Mouse (Mus musculus): Measurements from ENCODE around the gene Cpz. TPM values are rescaled to one million over a fixed set of nuclear protein-coding genes. Genes with fewer than 3 reads are reported as not detected.
A peak's percentile ranks its signal among the peaks of the same experiment; 100 is the strongest.

Gene Cpz
- polyA plus RNA-seq, 1 experiment from 2014 or later = 0.12 TPM

GRCm38 (mm10) chr5:35556393-35556792, 30.9 kb upstream of the Cpz start:
- DNase-seq (ENCODE audit: low read depth, low spot score) = no peak

GRCm38 (mm10) chr5:35552838-35553539, 27.5 kb upstream of the Cpz start:
- ChIA-PET POLR2A (interaction anchor here (1.1 kb wide), 1 partner anchor 14 kb away, joined by 3 read pairs; no protein-coding TSS in a partner anchor), CTCF (interaction anchor here (0.8 to 1.6 kb wide), 3 partner anchors 8 to 202 kb away, joined by 3 read pairs; no protein-coding TSS in a partner anchor)
- TF ChIP-seq CTCF (IDR thresholded peaks at IDR 0.05) = no peak
- in situ Hi-C loops (cut with MboI; ENCODE audit: low pct_unique_long_range_greater_than_20kb) = no loop called here
- H3K27me3 ChIP-seq = no peaks in the 10 kb centered on the region
- DNase-seq (ENCODE audit: low read depth, low spot score) = no peak
- no peak for ATAC-seq

More at GRCm38 (mm10) chr5:35556393-35556792, 30.9 kb upstream of the Cpz start:
- no peak for ATAC-seq
- H3K27me3 ChIP-seq = no peaks in the 10 kb centered on the region
- in situ Hi-C loops (cut with MboI; ENCODE audit: low pct_unique_long_range_greater_than_20kb) = loop anchor here (5.0 kb wide), 1 partner anchor 34 kb away; no protein-coding TSS in a partner anchor
- no peak for TF ChIP-seq CTCF (IDR thresholded peaks at IDR 0.05)
- CTCF ChIA-PET = interaction anchor here (1.1 to 3.6 kb wide), 3 partner anchors 10 to 33 kb away, joined by 3 to 19 read pairs (median 3); no protein-coding TSS in a partner anchor
- POLR2A ChIA-PET = no interaction called here

- ChIA-PET CTCF (interaction anchor here (0.9 to 1.6 kb wide), 3 partner anchors 9 to 203 kb away, joined by 3 read pairs; no protein-coding TSS in a partner anchor), POLR2A (interaction anchor here (1.1 kb wide), 1 partner anchor 15 kb away, joined by 3 read pairs; no protein-coding TSS in a partner anchor)
- DNase-seq (ENCODE audit: low read depth, low spot score) (no peak), ATAC-seq (no peak)
- no peaks in the 10 kb centered on the region for H3K27me3 ChIP-seq
- TF ChIP-seq CTCF (IDR thresholded peaks at IDR 0.05) = no peak
- in situ Hi-C loops (cut with MboI; ENCODE audit: low pct_unique_long_range_greater_than_20kb) = no loop called here
Measured at GRCm38 (mm10) chr5:35551855-35552837, 26.6 kb upstream of the Cpz start.

- CTCF ChIA-PET = interaction anchor here (1.3 kb wide), 1 partner anchor 11 kb away, joined by 3 read pairs; no protein-coding TSS in a partner anchor
- no peak for TF ChIP-seq CTCF (IDR thresholded peaks at IDR 0.05)
- DNase-seq (ENCODE audit: low read depth, low spot score) (no peak), ATAC-seq (no peak)
- peaks cover 5% of the 10 kb centered on the region for H3K27me3 ChIP-seq
- in situ Hi-C loops (cut with MboI; ENCODE audit: low pct_unique_long_range_greater_than_20kb) = no loop called here
- POLR2A ChIA-PET = no interaction called here
Measured at GRCm38 (mm10) chr5:35546127-35546526, 20.6 kb upstream of the Cpz start.

- no peak for TF ChIP-seq CTCF (IDR thresholded peaks at IDR 0.05)
- ATAC-seq = no peak
- ChIA-PET POLR2A (no interaction called here), CTCF (interaction anchor here (1.0 to 1.3 kb wide), 2 partner anchors 11 to 15 kb away, joined by 3 to 4 read pairs; no protein-coding TSS in a partner anchor)
- peaks cover 5% of the 10 kb centered on the region for H3K27me3 ChIP-seq
- DNase-seq (ENCODE audit: low read depth, low spot score) = no peak
- in situ Hi-C loops (cut with MboI; ENCODE audit: low pct_unique_long_range_greater_than_20kb) = no loop called here
Measured at GRCm38 (mm10) chr5:35541059-35541790, 15.7 kb upstream of the Cpz start.

GRCm38 (mm10) chr5:35540555-35540954, 15.1 kb upstream of the Cpz start:
- CTCF ChIA-PET = interaction anchor here (1.3 kb wide), 1 partner anchor 11 kb away, joined by 4 read pairs; no protein-coding TSS in a partner anchor
- peaks cover 5% of the 10 kb centered on the region for H3K27me3 ChIP-seq
- DNase-seq (ENCODE audit: low read depth, low spot score) (no peak), ATAC-seq (no peak)
- POLR2A ChIA-PET = no interaction called here
- TF ChIP-seq CTCF (IDR thresholded peaks at IDR 0.05) = no peak
- in situ Hi-C loops (cut with MboI; ENCODE audit: low pct_unique_long_range_greater_than_20kb) = no loop called here

- DNase-seq (ENCODE audit: low read depth, low spot score) = no peak
- peaks cover 5% of the 10 kb centered on the region for H3K27me3 ChIP-seq
- TF ChIP-seq CTCF (IDR thresholded peaks at IDR 0.05) = no peak
- ATAC-seq = no peak
- in situ Hi-C loops (cut with MboI; ENCODE audit: low pct_unique_long_range_greater_than_20kb) = no loop called here
- POLR2A ChIA-PET = interaction anchor here (0.7 kb wide), 1 partner anchor 169 kb away, joined by 3 read pairs; no protein-coding TSS in a partner anchor
- CTCF ChIA-PET = no interaction called here
Measured at GRCm38 (mm10) chr5:35539576-35539975, 14.1 kb upstream of the Cpz start.

GRCm38 (mm10) chr5:35538022-35538421, 12.5 kb upstream of the Cpz start:
- ChIA-PET POLR2A (no interaction called here), CTCF (no interaction called here)
- ATAC-seq (no peak), DNase-seq (ENCODE audit: low read depth, low spot score) (no peak)
- H3K27me3 ChIP-seq = no peaks in the 10 kb centered on the region
- no peak for TF ChIP-seq CTCF (IDR thresholded peaks at IDR 0.05)
- in situ Hi-C loops (cut with MboI; ENCODE audit: low pct_unique_long_range_greater_than_20kb) = no loop called here

GRCm38 (mm10) chr5:35537474-35537873, 12.0 kb upstream of the Cpz start:
- CTCF ChIA-PET = interaction anchor here (1.6 kb wide), 2 partner anchors 14 to 22 kb away, joined by 6 to 7 read pairs; no protein-coding TSS in a partner anchor
- in situ Hi-C loops (cut with MboI; ENCODE audit: low pct_unique_long_range_greater_than_20kb) = no loop called here
- POLR2A ChIA-PET = no interaction called here
- ATAC-seq (no peak), DNase-seq (ENCODE audit: low read depth, low spot score) (no peak)
- H3K27me3 ChIP-seq = no peaks in the 10 kb centered on the region
- no peak for TF ChIP-seq CTCF (IDR thresholded peaks at IDR 0.05)

- no peak for DNase-seq (ENCODE audit: low read depth, low spot score)
- ChIA-PET POLR2A (no interaction called here), CTCF (interaction anchor here (1.0 to 1.6 kb wide), 4 partner anchors 11 to 26 kb away, joined by 3 to 7 read pairs (median 4); no protein-coding TSS in a partner anchor)
- peak; percentile 65 for TF ChIP-seq CTCF (IDR thresholded peaks at IDR 0.05)
- no peak for ATAC-seq
- in situ Hi-C loops (cut with MboI; ENCODE audit: low pct_unique_long_range_greater_than_20kb) = no loop called here
- no peaks in the 10 kb centered on the region for H3K27me3 ChIP-seq
Measured at GRCm38 (mm10) chr5:35536271-35536670, 10.8 kb upstream of the Cpz start.
